Mouse (Mus musculus): ENCODE results near the gene Kcng1. TPM values are rescaled to one million over a fixed set of nuclear protein-coding genes. Genes with fewer than 3 reads are reported as not detected.

Gene Kcng1
- total RNA-seq (2021) = under 1 TPM; 0.08 TPM

GRCm38 (mm10) chr2:168281582-168281981, at the start of gene Kcng1:
TSS of gene Kcng1 (minus strand) at chr2:168281736.
- no peak for DNase-seq
- intact Hi-C loops (cut with DNase I) = no loop called here

- intact Hi-C loops (cut with DNase I) = no loop called here
- DNase-seq = no peak
These were observed 49.0 kb upstream of the Kcng1 start for GRCm38 (mm10) chr2:168330421-168331070.

GRCm38 (mm10) chr2:168321716-168322374, 40.3 kb upstream of the Kcng1 start:
- intact Hi-C loops (cut with DNase I) = no loop called here
- DNase-seq = no peak

GRCm38 (mm10) chr2:168320388-168321182, 39.0 kb upstream of the Kcng1 start:
- DNase-seq = no peak
- intact Hi-C loops (cut with DNase I) = no loop called here

GRCm38 (mm10) chr2:168314646-168315446, 33.3 kb upstream of the Kcng1 start:
- no peak for DNase-seq
- intact Hi-C loops (cut with DNase I) = no loop called here

- intact Hi-C loops (cut with DNase I) = no loop called here
- DNase-seq = no peak
These were observed 31.0 kb upstream of the Kcng1 start for GRCm38 (mm10) chr2:168312504-168312903.

GRCm38 (mm10) chr2:168311006-168311405, 29.5 kb upstream of the Kcng1 start:
- intact Hi-C loops (cut with DNase I) = no loop called here

GRCm38 (mm10) chr2:168308916-168309315, 27.4 kb upstream of the Kcng1 start:
- intact Hi-C loops (cut with DNase I) = no loop called here

More at GRCm38 (mm10) chr2:168311006-168311405, 29.5 kb upstream of the Kcng1 start:
- DNase-seq = no peak

GRCm38 (mm10) chr2:168299650-168300049, 18.1 kb upstream of the Kcng1 start:
- intact Hi-C loops (cut with DNase I) = no loop called here

More at GRCm38 (mm10) chr2:168308916-168309315, 27.4 kb upstream of the Kcng1 start:
- DNase-seq = no peak

GRCm38 (mm10) chr2:168296530-168296929, 15.0 kb upstream of the Kcng1 start:
- DNase-seq = no peak
- intact Hi-C loops (cut with DNase I) = no loop called here

More at GRCm38 (mm10) chr2:168299650-168300049, 18.1 kb upstream of the Kcng1 start:
- DNase-seq = no peak

GRCm38 (mm10) chr2:168292521-168292920, 11.0 kb upstream of the Kcng1 start:
- DNase-seq = no peak

GRCm38 (mm10) chr2:168292041-168292440, 10.5 kb upstream of the Kcng1 start:
- intact Hi-C loops (cut with DNase I) = no loop called here
- no peak for DNase-seq

More at GRCm38 (mm10) chr2:168292521-168292920, 11.0 kb upstream of the Kcng1 start:
- intact Hi-C loops (cut with DNase I) = no loop called here

- no peak for DNase-seq
- intact Hi-C loops (cut with DNase I) = no loop called here
These were observed 8.3 kb upstream of the Kcng1 start for GRCm38 (mm10) chr2:168289851-168290250.

- intact Hi-C loops (cut with DNase I) = no loop called here
- DNase-seq = no peak
These were observed 7.5 kb upstream of the Kcng1 start for GRCm38 (mm10) chr2:168289016-168289415.

GRCm38 (mm10) chr2:168286987-168287386, 5.5 kb upstream of the Kcng1 start:
- DNase-seq = no peak
- intact Hi-C loops (cut with DNase I) = no loop called here

GRCm38 (mm10) chr2:168285143-168285542, 3.6 kb upstream of the Kcng1 start:
- intact Hi-C loops (cut with DNase I) = no loop called here
- no peak for DNase-seq

- peak; percentile 18 to 19 for DNase-seq
- intact Hi-C loops (cut with DNase I) = no loop called here
These were observed 581 bp downstream of the Kcng1 start for GRCm38 (mm10) chr2:168280729-168281581.

GRCm38 (mm10) chr2:168274374-168274935, 7.1 kb downstream of the Kcng1 start:
- intact Hi-C loops (cut with DNase I) = loop anchor here (5.0 kb wide), 1 partner anchor 173 kb away; no protein-coding TSS in a partner anchor
- DNase-seq = peak; percentile 70 to 74

GRCm38 (mm10) chr2:168273387-168273786, 8.1 kb downstream of the Kcng1 start:
- DNase-seq = no peak
- intact Hi-C loops (cut with DNase I) = loop anchor here (5.0 kb wide), 1 partner anchor 174 kb away; no protein-coding TSS in a partner anchor
